In genomic region chr7:143005344-143006096, GRCm38 (mm10) we compare ENCODE assay signal across 8 mouse cellular contexts. TPM values are rescaled to one million over a fixed set of nuclear protein-coding genes. Genes with fewer than 3 reads are reported as not detected.
DNase-seq lines count a peak whose midpoint lies in the region; ATAC-seq and TF ChIP-seq lines count a peak whose summit lies in the region.
"Had no signal": no experiment of that assay in that cellular context is flagged by ENCODE, and none has a peak within 500 bp of the region (broad histone marks: within the 10 kb centered on the region; RNA-seq: fewer than 3 reads in every experiment).

No protein-coding gene starts in this region.

- peaks cover 20% of the 10 kb centered on the region for H3K4me1 ChIP-seq in stomach, embryonic 14.5 days (ENCODE audit: control insufficient read depth, insufficient read depth, low read length)
- H3K4me1 ChIP-seq in stomach, postnatal 0 days (replicated peaks; ENCODE audit: control insufficient read depth, insufficient read depth), result peaks cover 10% of the 10 kb centered on the region; the same call in 1 of the 2 replicates

- no peak for DNase-seq in stomach, postnatal 0 days (ENCODE audit: low spot score)
- DNase-seq in layer of hippocampus, adult 2 months (ENCODE audit: low spot score in 2 of 2), result no peak
- no peak for DNase-seq in frontal cortex, postnatal 36 days (ENCODE audit: low spot score in 2 of 2)
- DNase-seq in urinary bladder, adult 2 months (ENCODE audit: low spot score), result no peak
- DNase-seq: gastrocnemius, postnatal 25 days had no signal

- H3K4me2 ChIP-seq in stomach, embryonic 14.5 days (replicated peaks; ENCODE audit: low read depth, low read length), result no peak overlapping the region
- no peak overlapping the region for H3K4me2 ChIP-seq in stomach, postnatal 0 days (replicated peaks; ENCODE audit: low read depth)

- no peaks in the 10 kb centered on the region for H3K36me3 ChIP-seq in stomach, embryonic 14.5 days (ENCODE audit: control insufficient read depth, insufficient read depth, low read length)
- no peaks in the 10 kb centered on the region for H3K36me3 ChIP-seq in stomach, postnatal 0 days (ENCODE audit: control insufficient read depth, insufficient read depth, low read length)

- no peak overlapping the region for H3K27ac ChIP-seq in stomach, embryonic 14.5 days (ENCODE audit: low read length)
- H3K27ac ChIP-seq in stomach, postnatal 0 days (replicated peaks), result no peak overlapping the region
- no peak overlapping the region for H3K27ac ChIP-seq in layer of hippocampus, adult 2 months

- H3K4me3 ChIP-seq in stomach, embryonic 14.5 days (ENCODE audit: low read depth, low read length), result no peak overlapping the region
- H3K4me3 ChIP-seq in stomach, postnatal 0 days (ENCODE audit: low read depth, low read length), result no peak overlapping the region
- no peak overlapping the region for H3K4me3 ChIP-seq in layer of hippocampus, adult 2 months

- 92% methylated on average over 6 of the region's 6 CpGs for WGBS in stomach, embryonic 14.5 days
- WGBS in stomach, postnatal 0 days, result 85% methylated on average over 6 of the region's 6 CpGs

- TF ChIP-seq EP300 in stomach, postnatal 0 days (optimal IDR thresholded peaks at IDR 0.05), result no peak

- H3K9me3 ChIP-seq in stomach, embryonic 14.5 days (ENCODE audit: control insufficient read depth, low read depth, low read length), result no peaks in the 10 kb centered on the region
- no peaks in the 10 kb centered on the region for H3K9me3 ChIP-seq in stomach, postnatal 0 days (ENCODE audit: control insufficient read depth, low read length)

- H3K9ac ChIP-seq in stomach, embryonic 14.5 days (replicated peaks; ENCODE audit: low read depth, low read length), result no peak overlapping the region
- no peak overlapping the region for H3K9ac ChIP-seq in stomach, postnatal 0 days (ENCODE audit: low read length)

- H3K27me3 ChIP-seq in stomach, embryonic 14.5 days (ENCODE audit: control insufficient read depth, insufficient read depth, low read length), result no peaks in the 10 kb centered on the region
- no peaks in the 10 kb centered on the region for H3K27me3 ChIP-seq in stomach, postnatal 0 days (ENCODE audit: control insufficient read depth, insufficient read depth, low read length)

- peak; percentile 16; the same call in 1 of the 2 replicates for ATAC-seq in stomach, embryonic 14.5 days (ENCODE audit: insufficient number of reproducible peaks, insufficient read depth, low FRiP score, low read depth)
- no peak for ATAC-seq in stomach, postnatal 0 days (ENCODE audit: low FRiP score, low TSS enrichment)
- ATAC-seq in erythroblast, adult 5-6 weeks (replicated peaks; ENCODE audit: low FRiP score, poor library complexity, severe bottlenecking), result peak; percentile 36
- peak; percentile 56 for ATAC-seq in megakaryocyte-erythroid progenitor cell, adult 5-6 weeks (replicated peaks; ENCODE audit: low FRiP score, low TSS enrichment, poor library complexity, severe bottlenecking)

- no peak for TF ChIP-seq CTCF in stomach, postnatal 0 days (IDR thresholded peaks at IDR 0.05; ENCODE audit: low read depth)
- TF ChIP-seq CTCF in layer of hippocampus, adult 2 months (conservative IDR thresholded peaks at IDR 0.05), result no peak

RNA-seq across cellular contexts. Expression of gene Tspan32, which starts 0.7 kb away (rescaled TPM):
- 1.3 and 1.6 TPM in 2 replicates for polyA plus RNA-seq in stomach, embryonic 14.5 days (2014; fragmentation: Nextera tagmentation; extraction: Ambion mirVana)
- 0.61 and 0.98 TPM in 2 replicates for polyA plus RNA-seq in stomach, postnatal 0 days (2015; fragmentation: Nextera tagmentation; extraction: Ambion mirVana)
- 77.4 and 78.8 TPM in 2 replicates for total RNA-seq in erythroblast, adult 5-6 weeks (2015; ENCODE audit: low replicate concordance)
- 55.2 and 79.5 TPM in 2 replicates for total RNA-seq in erythroblast, adult 5-6 weeks (2017; ENCODE audit: low replicate concordance)
- total RNA-seq in megakaryocyte-erythroid progenitor cell, adult 5-6 weeks (2014; fragmentation: Nextera tagmentation), result 163 and 191 TPM in 2 replicates
- total RNA-seq in megakaryocyte-erythroid progenitor cell, adult 5-6 weeks (2017), result 94.2 and 132 TPM in 2 replicates
- under 1 TPM in 1 of 2 experiments, not detected in 1; 0.36 TPM for total RNA-seq in layer of hippocampus, adult 2 months (2021)
- 1.9 and 2.8 TPM in 2 replicates for polyA plus RNA-seq in urinary bladder, adult 2 months (2012; rRNA removed)

RNA-seq across cellular contexts. Expression of gene Ascl2, which starts 36.5 kb away (rescaled TPM):
- 3.9 and 4.6 TPM in 2 replicates for polyA plus RNA-seq in stomach, embryonic 14.5 days (2014; fragmentation: Nextera tagmentation; extraction: Ambion mirVana)
- polyA plus RNA-seq in stomach, postnatal 0 days (2015; fragmentation: Nextera tagmentation; extraction: Ambion mirVana), result 4.3 and 4.5 TPM in 2 replicates
- total RNA-seq in erythroblast, adult 5-6 weeks (2015; ENCODE audit: low replicate concordance), result not detected in 2 replicates
- total RNA-seq in erythroblast, adult 5-6 weeks (2017; ENCODE audit: low replicate concordance), result not detected in 2 replicates
- total RNA-seq in megakaryocyte-erythroid progenitor cell, adult 5-6 weeks (2014; fragmentation: Nextera tagmentation), result not detected in 2 replicates
- total RNA-seq in megakaryocyte-erythroid progenitor cell, adult 5-6 weeks (2017), result 0.99 TPM in 1 of 2 replicates, not detected in the other
- total RNA-seq in layer of hippocampus, adult 2 months (2021), result under 1 TPM; 0.28 to 0.37 TPM
- 2.4 and 2.7 TPM in 2 replicates for polyA plus RNA-seq in urinary bladder, adult 2 months (2012; rRNA removed)
- total RNA-seq: gastrocnemius, postnatal 25 days had no signal

RNA-seq across cellular contexts. Expression of gene Cd81, which starts 47.0 kb away (rescaled TPM):
- polyA plus RNA-seq in stomach, embryonic 14.5 days (2014; fragmentation: Nextera tagmentation; extraction: Ambion mirVana), result 705 and 725 TPM in 2 replicates
- 372 and 381 TPM in 2 replicates for polyA plus RNA-seq in stomach, postnatal 0 days (2015; fragmentation: Nextera tagmentation; extraction: Ambion mirVana)
- total RNA-seq in erythroblast, adult 5-6 weeks (2015; ENCODE audit: low replicate concordance), result 59.4 and 65.9 TPM in 2 replicates
- total RNA-seq in erythroblast, adult 5-6 weeks (2017; ENCODE audit: low replicate concordance), result 40.8 and 80.4 TPM in 2 replicates
- total RNA-seq in megakaryocyte-erythroid progenitor cell, adult 5-6 weeks (2014; fragmentation: Nextera tagmentation), result 194 and 203 TPM in 2 replicates
- 214 and 238 TPM in 2 replicates for total RNA-seq in megakaryocyte-erythroid progenitor cell, adult 5-6 weeks (2017)
- total RNA-seq in layer of hippocampus, adult 2 months (2021), result 100 to 1,000 TPM; 419 to 448 TPM
- polyA plus RNA-seq in urinary bladder, adult 2 months (2012; rRNA removed), result 591 and 684 TPM in 2 replicates

Comparison
In these comparisons a context has a peak if more than half of its experiments do, and no peak if none do; other contexts are left out.
1. RNA of gene Tspan32, which starts 0.7 kb away (total RNA-seq): 94.2 to 191 TPM in megakaryocyte-erythroid progenitor cell, adult 5-6 weeks and 55.2 to 79.5 TPM in erythroblast, adult 5-6 weeks; 0.36 TPM in layer of hippocampus, adult 2 months; every median in the first group is over 10 times any median in the second.